Mouse (Mus musculus) liver, embryonic 14.5 days (tissue): ENCODE results near the gene Nphp3. TPM values are rescaled to one million over a fixed set of nuclear protein-coding genes. Genes with fewer than 3 reads are reported as not detected.

Experiments
- ATAC-seq: fragments of 200-750 bp; cut with Nextera tagmentation; 2 replicates; pipeline ENCODE4 v1.8.0; 2017; ENCODE audit warnings: moderate number of reproducible peaks, mild to moderate bottlenecking, moderate library complexity; ENCODE audit not compliant: insufficient read depth
- DNase-seq, 3 experiments: peaks; one replicate each; pipeline ENCODE4 v3.0.0-alpha.2; 2012 to 2013; ENCODE audit warnings: low read depth in 3 of 3, low spot score in 3 of 3
- H3K27ac ChIP-seq: fragments of 300-500 bp; sonication (generic); 2 replicates; pipeline ENCODE4 v1.5.1; 2014; ENCODE audit warnings: moderate library complexity, mild to moderate bottlenecking, control low read depth, inconsistent platforms
- H3K27me3 ChIP-seq: fragments of 300-500 bp; sonication (generic); 2 replicates; pipeline ENCODE4 v1.6.1; 2014; ENCODE audit warnings: mild to moderate bottlenecking, low read length, moderate library complexity; ENCODE audit not compliant: control insufficient read depth, insufficient read depth
- H3K36me3 ChIP-seq: fragments of 300-500 bp; sonication (generic); replicated peaks from 2 replicates; pipeline ENCODE4 v1.6.1; 2014; ENCODE audit warnings: low read depth; ENCODE audit not compliant: control insufficient read depth, insufficient read depth
- H3K4me1 ChIP-seq, 2 experiments: fragments of 200-500 bp in 1 of 2; fragments of 300-500 bp in 1 of 2; sonication (generic) in 1 of 2; replicated peaks; 2 replicates each; pipeline ENCODE4 v1.6.1; 2012 to 2014; ENCODE audit warnings: antibody characterized with exemption in 1 of 2, inconsistent platforms in 1 of 2, low read length in 1 of 2; ENCODE audit not compliant: control insufficient read depth in 2 of 2, insufficient read depth in 2 of 2
- H3K4me2 ChIP-seq: fragments of 300-500 bp; sonication (generic); 2 replicates; pipeline ENCODE4 v1.6.1; 2014; ENCODE audit warnings: low read depth, mild to moderate bottlenecking, control low read depth, moderate library complexity
- H3K4me3 ChIP-seq, 2 experiments: fragments of 200-500 bp in 1 of 2; fragments of 300-500 bp in 1 of 2; sonication (generic) in 1 of 2; 2 replicates each; pipeline ENCODE4 v1.5.1; 2012 to 2014; ENCODE audit warnings: low read depth in 2 of 2, low read length in 2 of 2, mild to moderate bottlenecking in 2 of 2, control low read depth in 1 of 2, inconsistent platforms in 1 of 2, moderate library complexity in 1 of 2; ENCODE audit not compliant: insufficient read depth in 1 of 2
- H3K9ac ChIP-seq: fragments of 300-500 bp; sonication (generic); replicated peaks from 2 replicates; pipeline ENCODE4 v1.6.1; 2014; ENCODE audit warnings: mild to moderate bottlenecking, control low read depth, moderate library complexity
- H3K9me3 ChIP-seq: fragments of 300-500 bp; sonication (generic); 2 replicates; pipeline ENCODE4 v1.6.1; 2016; ENCODE audit warnings: low read length, mixed read lengths; ENCODE audit not compliant: control insufficient read depth
- CTCF ChIP-seq: IDR thresholded peaks from 2 replicates; pipeline ENCODE4 v1.5.1; 2016; ENCODE audit warnings: antibody characterized with exemption, low read depth, control low read depth
- EP300 ChIP-seq: IDR thresholded peaks from 2 replicates; pipeline ENCODE4 v1.6.1; 2016; ENCODE audit warnings: antibody characterized with exemption, low read depth
- WGBS: fragments of 180-500 bp; shearing (Covaris S2); extraction: QIAGEN DNeasy Blood & Tissue Kit; methylation state at CpG from one replicate; pipeline ENCODE4 v1.1.7; 2014; ENCODE audit not compliant: insufficient replicate concordance; 5-methylcytosine and 5-hydroxymethylcytosine counted together
- polyA plus RNA-seq, 2 experiments: library from polyadenylated mRNA; depleted of rRNA in 1 of 2; stranded (reverse) in 1 of 2; unstranded in 1 of 2; fragments of >200 nt; fragmentation: Nextera tagmentation in 1 of 2; extraction: Ambion mirVana in 1 of 2; gene quantifications; 2 replicates each; pipeline versions ENCODE4 v1.2.1 to v1.2.3; 2012 to 2014

Nphp3 gene
- polyA plus RNA-seq, 2 experiments: 0.74 to 2.7 TPM

DNA sequence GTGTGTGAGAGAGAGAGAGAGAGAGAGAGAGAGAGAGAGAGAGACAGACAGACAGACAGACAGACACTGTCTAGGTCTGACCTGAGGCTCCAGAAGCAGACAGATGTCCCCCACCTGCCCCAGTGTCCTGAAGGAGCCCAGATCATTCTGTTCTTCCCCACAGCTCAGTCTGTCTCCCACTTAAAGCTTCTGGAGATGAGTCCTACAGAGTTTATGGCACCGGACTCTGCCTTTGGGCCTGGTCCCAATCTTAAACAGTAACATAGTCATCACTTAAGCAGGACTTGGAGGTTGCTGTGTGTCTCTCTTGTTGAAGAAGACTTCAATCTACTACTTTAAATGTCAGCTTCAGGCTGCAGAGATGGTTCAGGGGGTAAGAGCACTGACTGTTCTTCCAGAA is 76.4 kb downstream of the Nphp3 start:
- Histone ChIP-seq H3K36me3 (no peaks in the 10 kb centered on the region), H3K9ac (no peak overlapping the region), H3K9me3 (no peaks in the 10 kb centered on the region), H3K4me1 (no peaks in the 10 kb centered on the region), H3K4me2 (no peak overlapping the region), H3K4me3 (no peak overlapping the region), H3K27ac (no peak overlapping the region), H3K27me3 (no peaks in the 10 kb centered on the region)
- WGBS: 85% methylated on average over 1 of the region's 1 CpGs
- no peak for DNase-seq
- ATAC-seq: no peak
- no peak for TF ChIP-seq EP300
- no peak for TF ChIP-seq CTCF

DNA sequence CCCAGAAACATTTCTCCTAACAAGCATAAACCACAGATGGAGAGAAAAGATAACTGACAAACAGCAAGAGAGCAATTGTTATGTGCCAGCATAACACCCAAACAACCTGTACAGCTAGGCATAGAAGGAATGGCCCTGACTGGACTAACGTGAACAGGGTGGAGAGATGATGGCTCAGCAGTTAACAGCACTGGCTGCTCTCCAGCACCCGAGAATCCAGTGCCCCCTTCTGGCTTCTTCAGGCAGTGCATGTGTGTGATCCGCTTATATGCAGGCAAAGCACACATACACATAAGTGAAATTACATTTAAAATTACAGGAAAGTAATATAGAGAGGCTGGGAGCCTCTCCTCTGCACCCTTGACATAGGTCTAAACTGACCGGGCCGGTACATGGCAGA is 77.0 kb downstream of the Nphp3 start:
- Histone ChIP-seq H3K36me3 (no peaks in the 10 kb centered on the region; the same call in 1 of the 2 replicates), H3K4me2 (no peak overlapping the region), H3K9me3 (no peaks in the 10 kb centered on the region), H3K4me1 (no peaks in the 10 kb centered on the region), H3K4me3 (no peak overlapping the region), H3K9ac (no peak overlapping the region), H3K27me3 (no peaks in the 10 kb centered on the region), H3K27ac (no peak overlapping the region)
- ATAC-seq (no peak), DNase-seq (peak in 1 of 3 experiments; percentile 28)
- 47% methylated on average over 5 of the region's 5 CpGs for WGBS
- TF ChIP-seq EP300: no peak
- TF ChIP-seq CTCF: peak; percentile 82

DNA sequence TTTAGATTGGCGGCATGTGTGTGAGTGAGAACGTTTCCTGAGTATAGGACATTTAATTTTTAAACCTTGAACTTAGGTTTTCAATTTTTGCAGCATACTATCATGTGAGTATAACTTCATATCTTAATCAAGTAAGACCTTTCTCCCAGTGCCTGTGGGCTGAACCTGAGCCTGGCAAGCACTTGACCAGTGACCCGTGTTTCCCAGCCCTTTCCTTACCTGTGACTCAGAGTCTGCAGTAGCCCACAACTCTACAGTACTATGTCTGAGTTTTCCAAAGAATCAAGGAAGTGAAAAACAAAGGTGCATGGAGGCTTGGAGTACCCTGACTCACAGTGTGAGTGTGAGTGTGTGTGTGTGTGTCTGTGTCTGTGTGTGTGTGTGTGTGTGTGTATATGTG is 77.7 kb downstream of the Nphp3 start:
- no peak for TF ChIP-seq EP300
- TF ChIP-seq CTCF: no peak
- ATAC-seq: no peak
- Histone ChIP-seq H3K4me3 (no peak overlapping the region), H3K9ac (no peak overlapping the region), H3K27me3 (no peaks in the 10 kb centered on the region), H3K27ac (no peak overlapping the region), H3K9me3 (no peaks in the 10 kb centered on the region), H3K4me1 (no peaks in the 10 kb centered on the region), H3K36me3 (no peaks in the 10 kb centered on the region; the same call in 1 of the 2 replicates), H3K4me2 (no peak overlapping the region)
- 63% methylated on average over 3 of the region's 3 CpGs for WGBS
- no peak for DNase-seq

DNA sequence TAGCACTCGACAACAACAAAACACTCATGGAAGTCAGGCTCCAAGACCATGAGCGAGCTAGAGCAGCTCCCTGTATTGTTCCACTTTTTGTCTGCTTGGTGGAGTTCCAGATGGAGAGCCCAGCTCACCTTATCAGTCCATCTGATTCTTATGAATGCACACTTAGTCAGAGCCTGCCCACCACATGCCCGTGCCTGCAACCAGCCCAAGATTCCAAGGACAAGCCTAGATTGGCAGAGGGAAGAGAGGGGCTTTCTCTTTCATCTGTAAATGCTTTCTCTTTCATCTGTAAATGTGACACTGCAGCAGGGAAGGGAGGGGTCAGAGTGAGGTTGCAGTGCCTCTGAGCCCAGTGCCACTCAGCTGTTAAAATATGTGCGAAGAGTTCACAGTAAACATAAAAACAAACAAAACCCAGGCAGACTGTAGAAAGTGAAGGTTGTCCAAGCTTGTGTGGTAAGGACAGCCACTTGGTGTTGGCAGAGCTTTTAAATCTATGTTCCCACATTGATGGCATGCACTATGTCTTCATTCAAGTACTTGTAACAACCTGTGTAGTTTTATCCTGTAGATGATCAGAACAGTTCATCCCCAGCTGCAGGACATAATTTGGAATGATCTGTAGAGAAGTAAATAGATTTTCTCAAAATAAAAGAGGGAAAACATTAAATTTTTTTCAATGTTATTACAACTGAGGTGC is 83.5 kb downstream of the Nphp3 start:
- Histone ChIP-seq H3K9ac (no peak overlapping the region), H3K9me3 (no peaks in the 10 kb centered on the region), H3K27me3 (no peaks in the 10 kb centered on the region), H3K4me1 (no peaks in the 10 kb centered on the region), H3K36me3 (no peaks in the 10 kb centered on the region; the same call in 1 of the 2 replicates), H3K4me2 (no peak overlapping the region), H3K4me3 (no peak overlapping the region), H3K27ac (no peak overlapping the region)
- no peak for ATAC-seq
- WGBS: 63% methylated on average over 4 of the region's 4 CpGs
- TF ChIP-seq EP300 (no peak), CTCF (no peak)
- DNase-seq: no peak

DNA sequence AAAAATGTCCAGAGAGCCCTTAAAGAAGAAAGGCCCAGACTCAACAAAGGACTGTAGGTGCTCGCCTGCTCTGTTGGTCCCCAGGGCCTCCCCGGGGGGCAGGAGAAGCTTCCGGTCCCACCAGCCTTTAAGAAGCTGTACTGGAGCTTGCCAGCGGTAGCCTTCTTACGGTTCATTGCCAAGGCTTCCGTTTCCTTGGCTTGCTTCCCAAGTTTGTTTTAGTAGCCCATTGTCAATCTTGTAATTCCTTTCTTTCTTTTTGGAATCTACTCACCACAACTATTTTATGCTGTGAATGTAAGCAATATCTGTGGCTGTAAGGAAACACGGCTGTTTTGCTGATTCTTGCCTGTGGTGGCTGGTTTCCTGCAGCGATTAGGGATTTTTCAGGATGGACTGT is 86.2 kb downstream of the Nphp3 start:
- no peak overlapping the region for H3K4me2 ChIP-seq
- H3K27me3 ChIP-seq: no peaks in the 10 kb centered on the region
- WGBS: 58% methylated on average over 8 of the region's 8 CpGs
- DNase-seq (no peak), ATAC-seq (no peak)
- H3K9me3 ChIP-seq: no peaks in the 10 kb centered on the region
- H3K4me1 ChIP-seq: no peaks in the 10 kb centered on the region
- no peak overlapping the region for H3K9ac ChIP-seq
- H3K4me3 ChIP-seq: no peak overlapping the region
- TF ChIP-seq CTCF (no peak), EP300 (no peak)
- no peak overlapping the region for H3K27ac ChIP-seq
- H3K36me3 ChIP-seq: no peaks in the 10 kb centered on the region; the same call in 1 of the 2 replicates
